Mouse (Mus musculus): ENCODE data around the gene Adnp. TPM values are rescaled to one million over a fixed set of nuclear protein-coding genes. Genes with fewer than 3 reads are reported as not detected.
A peak's percentile ranks its signal among the peaks of the same experiment; 100 is the strongest.

The Adnp gene
- polyA plus RNA-seq, 1 experiment from 2014 or later, result 10.9 TPM

DNA sequence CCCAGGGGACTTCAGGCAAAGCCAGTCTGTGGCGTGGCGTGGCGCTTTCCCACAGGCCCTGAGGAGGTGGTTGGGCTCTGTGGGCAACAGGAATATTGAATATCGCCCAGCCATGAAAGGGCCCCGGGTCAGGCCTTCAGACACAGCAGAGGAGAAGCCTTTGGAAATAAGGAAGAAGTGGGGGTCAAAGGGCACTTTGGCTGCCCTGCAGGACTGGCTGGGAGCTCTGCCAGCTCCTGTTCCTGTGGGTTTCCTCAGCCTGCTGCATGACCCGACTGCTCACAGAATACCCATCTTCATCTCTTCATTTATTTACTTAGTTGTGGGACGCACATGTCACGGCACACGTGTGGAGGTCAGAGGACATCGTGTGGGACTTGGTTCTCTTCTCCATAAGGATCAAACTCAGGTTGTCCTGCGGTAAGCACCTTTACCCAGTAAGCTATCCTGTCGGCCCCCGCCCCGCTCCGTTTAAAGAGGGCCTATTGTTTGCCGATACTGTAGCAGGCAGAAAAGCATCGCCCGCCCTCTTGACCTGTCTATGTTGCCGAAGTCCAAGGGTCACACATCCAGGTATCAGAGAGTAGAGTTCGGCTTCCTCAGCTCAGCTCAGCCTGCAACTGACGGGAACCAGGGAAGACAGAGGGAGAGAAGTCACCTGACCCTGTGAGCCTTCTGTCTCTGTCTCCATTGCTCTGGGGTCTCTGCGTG, 59.0 kb downstream of the Adnp start:
- Histone ChIP-seq H3K9ac (no peak overlapping the region), H3K36me3 (no peaks in the 10 kb centered on the region), H3K27me3 (no peaks in the 10 kb centered on the region), H3K27ac (no peak overlapping the region), H3K9me3 (no peaks in the 10 kb centered on the region), H3K4me2 (replicated peaks) (no peak overlapping the region), H3K4me1 (peaks cover 6% of the 10 kb centered on the region; the same call in 1 of the 2 replicates), H3K4me3 (no peak overlapping the region)
- ATAC-seq (ENCODE audit: insufficient number of reproducible peaks, insufficient read depth, low FRiP score, low TSS enrichment), result no peak
- 58% methylated on average over 22 of the region's 22 CpGs for WGBS

DNA sequence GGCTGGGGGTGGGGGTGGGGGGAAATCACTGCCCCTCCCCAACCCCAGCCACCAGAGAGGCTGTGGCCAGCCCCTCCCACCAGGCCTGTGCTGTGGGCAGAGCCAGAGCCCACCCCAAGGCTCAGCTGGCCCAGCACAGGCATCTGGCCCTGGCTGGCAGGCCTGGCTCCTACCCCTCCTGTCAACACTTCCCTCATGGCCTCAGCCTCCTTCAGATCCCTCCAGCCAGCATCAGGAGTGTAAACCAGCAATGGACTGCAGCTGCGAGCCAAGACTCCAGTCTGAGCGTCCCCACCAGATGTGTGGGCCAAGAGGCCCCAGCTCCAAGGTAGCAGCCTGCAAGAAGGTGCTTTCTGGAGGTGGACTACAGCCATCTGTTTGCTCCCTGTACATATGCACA, 61.5 kb downstream of the Adnp start:
- ATAC-seq (ENCODE audit: insufficient number of reproducible peaks, insufficient read depth, low FRiP score, low TSS enrichment), result no peak
- Histone ChIP-seq H3K9me3 (no peaks in the 10 kb centered on the region), H3K36me3 (no peaks in the 10 kb centered on the region), H3K4me3 (no peak overlapping the region), H3K4me2 (replicated peaks) (no peak overlapping the region), H3K27ac (peak overlapping the region; percentile 74), H3K9ac (no peak overlapping the region), H3K27me3 (no peaks in the 10 kb centered on the region), H3K4me1 (peaks cover 6% of the 10 kb centered on the region; the same call in 1 of the 2 replicates)
- 35% methylated on average over 2 of the region's 2 CpGs for WGBS

DNA sequence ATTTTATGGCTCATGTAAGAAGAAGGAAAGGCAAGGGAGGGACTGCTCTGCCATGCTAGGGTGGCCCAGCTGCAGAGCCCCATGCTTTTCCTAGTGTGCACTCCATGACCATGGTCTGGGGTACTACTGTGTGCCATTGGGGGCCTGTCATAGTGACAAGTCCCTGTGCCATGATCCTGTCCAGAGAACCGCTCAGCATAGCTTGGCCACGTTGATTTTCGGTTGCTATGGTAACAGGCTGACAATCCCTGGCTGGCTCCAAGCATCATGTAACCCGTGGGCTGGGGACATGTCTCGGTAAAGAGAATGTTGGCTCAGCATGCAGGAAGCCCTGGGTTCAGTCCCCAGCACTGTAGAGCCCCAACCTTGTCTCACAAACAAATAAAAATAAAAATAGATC, 63.1 kb downstream of the Adnp start:
- H3K4me3 ChIP-seq, result no peak overlapping the region
- no peaks in the 10 kb centered on the region for H3K9me3 ChIP-seq
- peaks cover 6% of the 10 kb centered on the region; the same call in 1 of the 2 replicates for H3K4me1 ChIP-seq
- H3K27ac ChIP-seq, result no peak overlapping the region
- H3K9ac ChIP-seq, result no peak overlapping the region
- H3K36me3 ChIP-seq, result no peaks in the 10 kb centered on the region
- no peaks in the 10 kb centered on the region for H3K27me3 ChIP-seq
- no peak for ATAC-seq (ENCODE audit: insufficient number of reproducible peaks, insufficient read depth, low FRiP score, low TSS enrichment)
- no peak overlapping the region for H3K4me2 ChIP-seq (replicated peaks)
- 50% methylated on average over 5 of the region's 5 CpGs for WGBS

DNA sequence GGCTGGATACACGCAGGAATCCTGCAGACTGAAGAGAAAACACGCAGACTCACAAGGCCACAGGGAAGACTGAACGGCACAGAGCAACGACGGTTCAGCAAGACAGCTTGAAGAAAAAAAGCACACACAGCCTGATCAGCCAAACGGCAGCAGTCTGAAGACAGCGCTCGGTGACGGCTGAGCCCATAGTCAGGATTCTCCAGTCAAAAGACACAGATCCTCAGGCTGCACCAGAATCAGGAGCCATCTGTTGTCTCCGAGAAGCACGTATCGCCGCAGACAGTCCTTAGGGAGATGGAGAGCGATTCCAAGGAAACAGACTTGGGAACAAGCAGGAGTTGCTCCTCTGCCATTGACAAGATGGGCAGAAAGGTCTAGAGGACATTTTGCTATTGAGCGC, 69.8 kb downstream of the Adnp start:
- H3K9me3 ChIP-seq, result no peaks in the 10 kb centered on the region
- no peak for ATAC-seq (ENCODE audit: insufficient number of reproducible peaks, insufficient read depth, low FRiP score, low TSS enrichment)
- no peaks in the 10 kb centered on the region for H3K4me1 ChIP-seq
- H3K36me3 ChIP-seq, result no peaks in the 10 kb centered on the region
- H3K27me3 ChIP-seq, result no peaks in the 10 kb centered on the region
- no peak overlapping the region for H3K27ac ChIP-seq
- no peak overlapping the region for H3K9ac ChIP-seq
- 76% methylated on average over 15 of the region's 15 CpGs for WGBS
- no peak overlapping the region for H3K4me3 ChIP-seq
- H3K4me2 ChIP-seq (replicated peaks), result no peak overlapping the region

Small RNA genes lying within 50 kb of the gene (microRNA-seq; reads per million reads assigned to microRNA genes)
- not detected for gene Gm24561

Other genes with a start within 250 kb of the Adnp start
- gene Ripor3, start 196.5 kb downstream of the Adnp start, polyA plus RNA-seq (2016; fragmentation: Nextera tagmentation; extraction: Ambion mirVana), result 2.0 and 3.6 TPM in 2 replicates
- gene Pard6b, start 126.1 kb downstream of the Adnp start, polyA plus RNA-seq (2016; fragmentation: Nextera tagmentation; extraction: Ambion mirVana), result 6.0 and 6.6 TPM in 2 replicates
- gene Gm20716, start 23.3 kb upstream of the Adnp start, polyA plus RNA-seq (2016; fragmentation: Nextera tagmentation; extraction: Ambion mirVana), result 23.1 and 26.5 TPM in 2 replicates
- gene Dpm1, start 23.5 kb upstream of the Adnp start, polyA plus RNA-seq (2016; fragmentation: Nextera tagmentation; extraction: Ambion mirVana), result 87.3 and 93.1 TPM in 2 replicates
- 12.7 and 13.5 TPM in 2 replicates for gene Mocs3, start 23.5 kb upstream of the Adnp start, polyA plus RNA-seq (2016; fragmentation: Nextera tagmentation; extraction: Ambion mirVana)
- gene Kcng1, start 74.6 kb upstream of the Adnp start, polyA plus RNA-seq (2016; fragmentation: Nextera tagmentation; extraction: Ambion mirVana), result 1.4 and 2.0 TPM in 2 replicates

Measured in embryonic facial prominence, embryonic 12.5 days (tissue).